Comparison of ENCODE assay signal across 21 mouse cellular contexts in genomic region chr8:85372465-85372839, GRCm38 (mm10). TPM values are rescaled to one million over a fixed set of nuclear protein-coding genes. Genes with fewer than 3 reads are reported as not detected.
"Had no signal": no experiment of that assay in that cellular context is flagged by ENCODE, and none has a peak within 500 bp of the region (broad histone marks: within the 10 kb centered on the region; RNA-seq: fewer than 3 reads in every experiment).

No protein-coding gene starts in this region.

- ATAC-seq: hindbrain, embryonic 16.5 days; inflammation-experienced regulatory T-cells, adult 6 months; intestine, embryonic 15.5 days; intestine, postnatal 0 days had no signal

- H3K4me3 ChIP-seq: gastrocnemius, adult 2 months; heart, embryonic 12.5 days; hindbrain, embryonic 10.5 days; hindbrain, embryonic 12.5 days; intestine, embryonic 15.5 days; limb, embryonic 10.5 days; limb, embryonic 12.5 days had no signal

- H3K27ac ChIP-seq: gastrocnemius, adult 2 months; hindbrain, embryonic 10.5 days; hindbrain, embryonic 12.5 days; hindbrain, embryonic 14.5 days; intestine, embryonic 15.5 days; limb, embryonic 10.5 days; limb, embryonic 12.5 days had no signal

- H3K9me3 ChIP-seq: heart, embryonic 12.5 days; hindbrain, embryonic 10.5 days; hindbrain, embryonic 12.5 days; intestine, embryonic 15.5 days; limb, embryonic 10.5 days; limb, embryonic 12.5 days had no signal

- H3K36me3 ChIP-seq: heart, embryonic 12.5 days; hindbrain, embryonic 10.5 days; hindbrain, embryonic 12.5 days; intestine, embryonic 15.5 days; limb, embryonic 10.5 days; limb, embryonic 12.5 days had no signal

- H3K9ac ChIP-seq: heart, embryonic 12.5 days; hindbrain, embryonic 12.5 days; hindbrain, embryonic 14.5 days; intestine, embryonic 15.5 days; limb, embryonic 12.5 days had no signal

- H3K4me1 ChIP-seq: hindbrain, embryonic 10.5 days; hindbrain, embryonic 12.5 days; limb, embryonic 10.5 days had no signal

- H3K4me2 ChIP-seq: heart, embryonic 12.5 days; hindbrain, embryonic 12.5 days; hindbrain, embryonic 14.5 days; intestine, embryonic 15.5 days; limb, embryonic 12.5 days had no signal

- H3K27me3 ChIP-seq: heart, embryonic 12.5 days; hindbrain, embryonic 12.5 days; intestine, embryonic 15.5 days; limb, embryonic 12.5 days had no signal

- DNase-seq: gastrocnemius, adult 2 months; gastrocnemius, postnatal 10 days; gastrocnemius, postnatal 25 days; heart, adult 18-20 months; heart, postnatal 10 days; heart, postnatal 4 days; kidney, adult 18-20 months; kidney, adult 8-10 months; kidney, postnatal 10 days; kidney, postnatal 25 days; kidney, postnatal 4 days had no signal

RNA-seq across cellular contexts. Expression of gene Mylk3, which starts 13.7 kb away (rescaled TPM):
- polyA plus RNA-seq: inflammation-experienced regulatory T-cells, adult 6 months had no signal
